Mouse (Mus musculus) cerebellum, adult 11 months (tissue): Measurements from ENCODE around the gene Abcb10.
A peak's percentile ranks its signal among the peaks of the same experiment; 100 is the strongest.
"Not testable (repeated sequence)": the region's sequence is repeated elsewhere in the genome, so short reads cannot be mapped to it uniquely, and the experiment has no call there.

Experiments
- DNase-seq: peaks from one replicate; pipeline ENCODE4 v3.0.0; 2022

The Abcb10 gene

DNA sequence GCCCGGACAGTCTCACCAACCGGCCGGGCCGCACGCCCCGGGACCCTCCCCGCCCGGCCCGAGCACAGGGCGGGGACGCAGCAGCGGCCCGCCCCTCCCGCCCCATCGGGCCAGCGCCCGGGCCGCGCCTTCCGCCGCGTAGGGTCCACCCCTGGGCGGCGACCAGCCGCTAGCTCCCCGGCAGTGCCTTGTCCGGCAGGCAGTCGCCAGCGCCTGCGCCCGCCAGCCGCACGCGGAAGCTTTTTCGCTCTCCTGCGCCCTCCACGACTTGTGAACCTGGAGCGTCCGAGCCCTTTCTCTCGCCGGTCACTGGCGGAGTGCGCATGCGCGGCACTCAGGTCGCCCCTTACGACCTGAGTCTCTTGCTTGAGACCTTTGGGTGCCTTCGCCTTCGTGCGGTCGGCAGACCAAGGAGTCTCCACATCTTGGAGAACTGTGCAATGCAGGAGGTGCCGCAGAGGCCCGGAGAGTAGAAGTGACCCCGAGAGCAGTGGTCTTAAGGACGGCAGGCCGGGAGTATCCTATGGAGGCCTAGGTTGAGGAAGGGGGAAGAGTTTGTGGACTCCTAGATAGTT, at the start of gene Abcb10:
Gene Abcb10 (minus strand): TSS at position 297 of the 575 bp plus-strand sequence.
- DNase-seq: peak; percentile 88

DNA sequence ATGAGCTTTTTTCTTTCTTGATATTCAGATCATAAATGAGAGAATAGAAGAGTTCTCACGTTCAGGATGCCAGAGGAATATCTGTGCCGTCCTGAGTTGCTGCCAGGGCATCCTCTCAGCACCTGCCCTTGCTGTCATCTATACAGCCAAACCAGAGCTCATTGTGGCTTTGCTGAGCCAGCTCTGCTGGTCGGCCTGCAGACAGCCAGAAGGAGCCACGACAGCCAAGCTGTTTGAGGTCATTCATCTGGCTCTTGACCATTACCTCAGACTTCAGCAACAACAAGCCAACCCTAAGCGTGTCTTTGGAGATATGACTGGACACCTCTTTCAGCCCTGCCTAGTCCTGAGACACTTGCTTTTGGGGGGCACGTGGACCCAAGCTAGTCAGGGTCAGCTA, 44.9 kb upstream of the Abcb10 start:
- DNase-seq: peak; percentile 43

DNA sequence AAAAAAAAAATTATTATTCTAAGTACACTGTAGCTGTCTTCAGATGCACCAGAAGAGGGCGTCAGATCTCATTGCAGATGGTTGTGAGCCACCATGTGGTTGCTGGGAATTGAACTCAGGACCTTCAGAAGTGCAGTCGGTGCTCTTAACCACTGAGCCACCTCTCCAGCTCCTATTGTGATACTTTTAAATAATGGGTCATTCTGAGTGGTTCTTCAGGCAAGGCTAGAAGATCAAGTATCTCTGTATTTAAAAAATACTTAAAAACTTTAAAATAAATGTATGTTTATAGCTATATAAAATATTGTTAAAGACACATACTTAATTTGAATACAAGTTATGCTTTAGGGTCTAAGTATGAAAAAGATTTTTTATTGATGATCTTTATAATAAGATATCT, 43.3 kb upstream of the Abcb10 start:
- DNase-seq: not testable (repeated sequence)

DNA sequence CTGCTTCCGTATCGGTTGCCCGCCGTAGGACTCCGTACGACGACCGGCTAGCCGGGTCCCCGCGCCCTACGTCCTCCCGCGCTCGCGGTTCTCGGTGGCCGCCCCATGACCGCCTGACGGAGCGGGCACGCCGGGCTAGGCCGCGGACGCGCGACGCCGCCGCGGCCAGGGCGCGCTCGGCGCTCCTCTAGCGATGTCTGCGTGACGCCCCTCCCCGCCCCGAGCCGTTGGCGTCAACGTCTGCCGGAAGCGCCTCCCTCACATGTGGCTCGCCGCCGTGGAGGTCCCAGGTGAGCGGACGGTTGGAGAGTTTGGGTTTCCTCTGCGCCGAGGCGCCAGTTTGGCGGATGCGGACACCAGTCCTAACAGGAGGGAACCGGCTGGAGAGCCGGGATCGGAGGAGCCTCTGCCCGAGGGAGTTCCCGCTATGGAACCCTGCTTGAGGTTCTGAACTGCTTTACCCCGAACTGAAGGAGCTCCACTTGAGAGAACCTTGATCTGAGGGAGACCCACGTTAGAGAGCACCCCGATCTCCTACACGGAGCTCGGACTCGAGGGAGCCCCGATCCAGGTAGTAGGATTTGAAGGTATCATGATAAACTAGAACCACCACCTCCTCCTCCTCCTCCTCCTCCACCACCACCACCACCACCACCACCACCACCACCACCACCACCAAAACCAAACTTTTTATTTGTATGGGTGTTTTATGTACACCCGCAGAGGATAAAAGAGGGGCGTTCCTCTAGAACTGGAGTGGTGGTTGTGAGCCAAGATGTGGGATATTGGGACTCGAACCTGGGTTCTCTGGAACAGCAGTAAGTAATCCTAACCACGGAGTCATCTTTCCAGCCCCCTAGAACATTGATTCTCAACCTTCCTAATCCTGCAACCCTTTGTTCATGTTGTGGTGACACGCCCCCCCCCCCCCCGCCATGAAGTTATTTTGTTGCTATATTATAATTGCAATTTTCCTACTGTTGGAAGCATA, 38.6 kb upstream of the Abcb10 start, which contains the start of the genes Taf5l and Urb2:
Gene Taf5l (minus strand): TSS at position 161 of the 991 bp plus-strand sequence.
Gene Urb2 (plus strand): TSS at position 272 of the 991 bp plus-strand sequence.
- DNase-seq: peak; percentile 91

DNA sequence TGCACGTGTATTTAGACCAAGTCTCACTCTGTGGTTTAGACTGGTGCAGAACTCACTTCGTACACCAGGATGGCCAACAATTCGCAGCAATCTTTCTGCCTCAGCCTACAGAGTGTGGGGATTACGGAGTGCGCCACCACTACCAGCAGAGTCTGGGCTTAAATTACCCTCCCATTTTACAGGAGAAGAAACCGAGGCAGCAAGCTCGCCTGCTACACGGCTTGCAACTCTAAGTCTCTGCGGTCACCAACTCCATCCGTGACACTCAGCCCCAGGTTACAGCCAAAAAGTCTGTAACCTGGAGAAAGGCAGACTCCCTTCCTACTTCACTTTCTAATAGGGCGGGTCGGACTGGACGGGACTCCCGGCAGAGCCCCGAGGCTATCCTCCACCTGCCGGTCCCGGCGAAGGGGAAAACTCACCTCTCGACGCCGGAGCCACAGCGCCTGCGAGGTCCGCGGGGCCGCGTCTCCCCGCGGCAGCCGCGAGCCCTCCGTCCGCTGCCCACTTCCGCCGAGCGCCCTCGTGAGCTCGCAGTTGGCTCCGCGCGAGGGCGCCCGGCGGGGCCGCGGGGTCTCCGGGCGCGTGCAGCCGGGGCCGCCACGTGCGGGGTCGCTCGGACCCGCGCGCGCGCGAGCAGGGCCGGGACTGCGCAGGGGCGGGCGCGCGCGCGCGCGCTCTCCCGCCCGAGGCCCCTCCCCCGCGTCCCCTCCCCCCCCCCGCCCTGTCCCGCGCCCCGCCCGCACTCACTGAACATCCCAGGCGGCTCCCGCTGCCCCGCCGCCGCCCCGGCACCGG, 37.7 kb upstream of the Abcb10 start:
- DNase-seq: no peak

DNA sequence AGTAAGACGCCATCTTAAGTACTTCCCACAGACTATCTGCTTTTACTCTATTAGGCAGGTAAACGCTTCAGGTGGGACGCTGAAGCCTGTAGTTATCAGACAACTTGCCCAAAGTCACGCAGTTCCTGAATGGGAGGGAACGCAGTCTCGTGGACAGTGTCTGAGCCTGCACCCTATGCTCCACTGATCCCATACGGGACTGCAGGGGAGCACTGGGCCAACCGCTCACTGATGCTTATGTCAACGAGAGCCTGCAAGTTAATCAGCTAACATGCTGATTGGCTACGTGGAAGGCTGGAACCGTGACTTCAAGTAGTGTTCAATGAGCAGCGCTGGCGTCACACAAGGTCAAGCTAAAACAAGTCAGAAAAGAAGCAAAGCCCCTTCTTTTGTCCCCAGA, 36.9 kb upstream of the Abcb10 start:
- DNase-seq: no peak

DNA sequence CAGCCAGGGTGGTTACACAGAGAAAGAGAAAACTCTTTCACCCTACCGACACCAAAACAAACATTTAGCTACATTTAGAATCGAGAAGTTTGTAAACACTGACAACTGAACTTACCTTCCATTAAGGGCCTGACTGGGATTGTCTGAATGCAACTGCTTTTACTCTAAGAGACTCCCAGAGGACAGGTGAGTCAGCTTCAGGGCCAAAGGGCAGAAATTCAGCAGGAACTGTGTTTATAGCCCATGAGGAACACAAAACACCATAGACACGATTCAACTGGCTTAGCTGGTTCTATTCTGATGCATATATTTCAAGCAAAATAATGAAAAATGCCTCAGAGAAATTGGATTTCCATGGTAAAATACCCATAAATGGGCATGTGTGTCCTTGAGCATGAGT, 31.8 kb upstream of the Abcb10 start:
- no peak for DNase-seq

DNA sequence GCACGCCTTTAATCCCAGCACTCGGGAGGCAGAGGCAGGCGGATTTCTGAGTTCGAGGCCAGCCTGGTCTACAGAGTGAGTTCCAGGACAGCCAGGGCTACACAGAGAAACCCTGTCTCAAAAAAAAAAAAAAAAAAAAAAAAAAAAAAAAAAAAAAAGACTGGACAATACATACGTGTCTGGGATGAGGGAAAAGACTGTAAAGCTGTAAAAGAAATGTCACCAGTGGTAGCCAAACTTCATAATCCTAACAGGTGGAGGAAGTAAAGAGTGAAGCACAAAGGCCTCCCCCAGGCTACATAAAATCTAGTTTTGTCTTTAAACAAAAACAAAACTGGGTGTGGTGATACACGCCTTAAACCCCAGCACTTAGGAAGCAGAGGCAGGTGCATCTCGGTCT, 31.4 kb upstream of the Abcb10 start:
- DNase-seq: not testable (repeated sequence)

DNA sequence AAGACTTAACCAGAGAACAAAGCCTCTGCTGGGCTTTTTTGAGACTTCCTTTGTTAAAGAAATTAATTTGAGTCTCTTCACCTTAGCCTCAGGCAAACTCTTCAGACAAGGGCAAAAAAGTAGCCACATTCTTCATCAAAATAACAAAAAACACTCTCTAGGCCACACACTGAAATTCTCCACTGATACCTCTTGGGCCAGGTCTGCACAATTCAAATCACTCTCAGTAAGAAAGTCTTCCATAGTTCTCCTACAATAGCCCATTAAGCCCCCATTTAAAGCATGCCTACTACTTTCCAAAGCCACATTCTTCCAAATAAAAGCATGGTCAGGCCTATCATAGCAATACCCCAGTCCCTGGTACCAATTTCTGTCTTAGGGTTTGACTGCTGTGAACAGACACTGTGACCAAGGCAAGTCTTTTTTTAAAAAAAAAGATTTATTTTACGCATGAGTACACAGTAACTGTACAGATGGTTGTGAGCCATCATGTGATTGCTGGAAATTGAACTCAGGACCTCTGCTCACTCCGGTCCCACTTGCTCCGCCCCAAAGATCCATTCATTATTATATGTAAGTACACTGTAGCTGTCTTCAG, 29.2 kb upstream of the Abcb10 start:
- DNase-seq: no peak

DNA sequence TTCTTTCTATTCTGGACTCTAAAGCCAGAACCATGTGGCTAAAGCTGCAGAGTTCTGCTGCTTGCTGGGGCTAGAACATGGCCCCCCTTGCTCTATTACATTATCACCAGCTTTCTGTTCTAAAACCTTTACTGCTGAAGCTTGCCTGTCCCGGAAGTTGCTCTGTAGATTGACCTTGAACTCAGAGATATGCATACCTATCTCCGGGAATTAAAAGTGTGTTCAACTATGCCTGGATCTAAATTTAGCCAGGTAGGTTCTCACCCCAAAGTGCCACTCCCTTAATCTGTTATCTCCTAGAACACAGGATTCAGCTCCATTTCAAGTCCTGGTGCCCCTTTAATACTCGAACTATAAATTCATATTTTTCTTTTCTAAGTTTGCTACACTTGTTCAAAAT, 28.7 kb upstream of the Abcb10 start:
- no peak for DNase-seq

DNA sequence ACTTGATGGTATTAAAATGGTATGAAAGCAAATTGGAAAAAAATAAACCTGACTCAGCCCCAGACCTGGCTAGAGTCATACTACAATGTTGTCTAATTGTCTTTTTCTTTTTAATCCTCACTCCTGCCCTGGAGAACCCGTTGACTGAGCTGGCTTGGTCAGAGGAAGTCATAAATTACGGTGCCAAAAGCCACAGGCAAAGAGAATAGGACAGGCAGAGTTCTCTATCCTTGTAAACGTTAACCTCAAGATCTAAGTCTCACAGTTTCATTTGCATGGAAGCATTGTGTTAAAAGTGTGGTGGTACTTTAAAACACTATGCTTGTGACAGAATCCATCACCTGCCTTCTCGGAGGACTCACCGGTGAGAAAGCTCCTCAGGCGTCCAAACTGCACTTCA, 24.9 kb upstream of the Abcb10 start:
- no peak for DNase-seq

DNA sequence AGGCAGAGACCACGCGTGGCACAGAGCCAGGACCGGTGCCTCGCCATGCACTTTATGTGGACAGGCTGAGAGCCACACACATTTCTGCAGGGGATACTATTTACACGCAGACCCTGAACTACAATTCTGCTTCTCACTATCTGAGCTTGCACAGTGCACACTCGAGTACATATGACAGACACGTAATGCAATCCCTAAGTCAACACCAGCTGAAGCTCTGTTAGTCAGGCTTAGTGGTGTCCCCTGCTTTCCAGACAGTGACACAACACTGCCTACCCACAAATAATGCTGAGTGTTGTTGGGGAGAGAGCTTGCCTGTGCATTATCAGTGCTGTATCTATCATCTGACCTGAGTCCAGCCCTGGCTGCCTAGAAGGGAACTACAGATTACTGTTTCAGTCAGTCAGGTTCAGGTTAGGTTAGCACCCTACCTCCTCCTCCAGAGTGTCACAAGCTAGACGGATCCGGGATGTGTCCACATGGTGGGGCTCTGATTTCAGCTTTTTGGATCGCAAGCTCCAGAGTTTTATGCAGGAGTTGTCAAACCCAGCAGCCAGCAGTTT, 19.7 kb upstream of the Abcb10 start:
- DNase-seq: no peak

DNA sequence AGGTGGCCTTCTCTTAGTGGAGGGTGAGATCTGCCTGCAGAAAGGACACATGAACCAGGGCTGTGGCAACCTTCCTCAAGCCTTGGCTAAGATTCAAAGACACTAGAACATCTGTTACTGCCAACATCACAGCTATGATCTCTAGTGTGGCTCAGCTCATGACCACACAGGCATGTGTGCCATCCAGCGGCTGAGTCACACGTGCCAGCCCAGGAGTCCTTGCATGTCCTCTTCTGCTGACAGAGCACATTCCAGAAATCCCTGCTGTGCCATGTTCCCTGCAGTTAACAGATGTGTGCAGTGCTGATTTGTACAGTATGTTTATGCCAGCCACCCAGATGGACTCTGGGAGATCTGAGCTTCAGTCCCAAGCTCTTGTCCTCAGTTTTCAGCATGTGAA, 16.6 kb upstream of the Abcb10 start:
- DNase-seq: no peak

DNA sequence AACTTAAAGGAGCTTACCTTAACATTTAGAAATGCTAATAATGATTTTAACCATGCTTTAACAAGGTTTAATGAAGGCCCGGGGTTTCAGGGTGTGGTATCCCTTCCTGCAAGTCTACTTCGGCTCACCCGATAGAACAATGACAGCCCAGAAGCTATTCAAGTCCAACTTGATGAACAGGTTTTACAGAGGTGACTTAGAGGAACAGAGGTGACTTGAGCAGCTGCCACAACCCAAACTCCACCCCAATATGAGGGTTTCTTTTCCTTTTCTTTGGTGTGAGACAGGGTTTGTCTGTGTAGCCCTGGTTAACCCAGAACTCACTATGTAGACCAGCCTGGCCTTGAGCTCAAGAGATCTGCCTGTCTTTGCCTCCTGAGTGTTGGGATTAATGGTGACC, 11.1 kb upstream of the Abcb10 start:
- no peak for DNase-seq

DNA sequence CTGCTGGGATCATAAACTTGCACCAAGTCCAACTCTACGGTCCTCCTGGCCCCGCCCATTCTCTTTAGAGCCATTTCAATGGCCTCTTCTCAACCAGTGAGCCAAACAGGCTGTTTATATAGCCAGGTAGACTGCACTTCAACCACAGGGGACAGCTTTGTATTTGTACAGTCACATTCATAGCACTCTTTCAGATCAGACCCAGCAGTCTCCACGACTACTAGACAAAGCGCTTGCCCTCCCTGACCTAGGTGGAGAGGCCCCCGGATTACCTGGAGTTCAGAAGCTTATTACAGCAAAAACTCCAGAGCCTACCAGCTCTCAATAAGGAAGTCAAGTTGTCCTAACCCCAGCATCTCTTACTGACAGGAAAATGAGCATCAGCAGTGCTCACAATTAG, 10.7 kb upstream of the Abcb10 start:
- no peak for DNase-seq

DNA sequence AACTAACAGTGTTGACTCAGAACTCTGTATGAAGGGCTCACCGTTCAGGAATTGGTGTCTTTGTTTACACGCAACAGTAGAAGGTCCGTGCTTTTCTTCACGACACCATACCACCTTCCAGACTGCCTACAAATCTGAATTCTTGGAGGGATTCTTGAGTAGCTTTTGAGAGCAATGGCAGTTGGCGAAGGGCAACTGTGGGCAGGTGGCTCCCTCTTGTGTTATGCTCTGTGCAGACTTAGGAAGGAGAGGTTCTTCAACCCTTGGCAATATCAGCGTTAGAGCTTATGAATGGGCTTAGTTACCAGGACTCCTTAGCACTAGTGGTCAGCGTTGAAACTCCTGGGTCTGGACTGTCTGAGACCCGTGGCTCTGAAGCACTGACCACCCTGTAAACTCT, 9.7 kb upstream of the Abcb10 start:
- DNase-seq: no peak

DNA sequence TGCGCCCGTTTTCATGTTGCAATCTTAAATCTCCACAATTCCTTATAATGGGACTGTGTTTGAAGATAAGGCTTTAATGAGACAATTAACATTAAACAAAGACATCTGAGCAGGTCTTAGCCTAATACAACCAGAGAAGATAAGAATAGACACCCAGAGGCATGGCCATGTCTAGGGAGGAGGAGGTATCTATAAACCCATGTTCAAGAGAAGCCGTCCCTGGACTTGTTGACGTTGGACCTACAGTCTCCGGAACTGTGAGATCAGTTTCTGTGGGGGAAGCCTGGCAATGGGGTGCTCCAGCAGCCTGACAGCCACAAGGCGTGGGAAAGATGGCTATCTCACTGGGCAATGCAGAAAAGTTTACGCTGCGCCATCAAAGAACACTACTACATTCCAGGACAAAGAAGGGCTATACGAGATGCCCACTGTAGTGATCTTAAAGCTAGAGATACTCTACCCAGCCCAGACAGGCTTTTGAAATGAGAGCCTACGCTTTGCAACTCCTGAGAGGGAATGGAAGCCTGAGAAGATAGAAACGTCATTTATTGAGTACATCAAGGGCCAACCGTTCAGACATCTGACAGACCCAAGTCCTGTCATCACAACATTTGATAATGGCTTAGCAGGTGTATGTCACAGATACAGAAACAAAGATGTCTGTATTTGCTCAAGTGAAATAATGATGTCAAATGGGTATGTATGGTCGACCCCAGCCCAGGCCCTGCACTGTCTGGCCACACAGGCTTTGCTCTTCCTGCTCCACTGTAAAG, 7.5 kb upstream of the Abcb10 start:
- DNase-seq: no peak

DNA sequence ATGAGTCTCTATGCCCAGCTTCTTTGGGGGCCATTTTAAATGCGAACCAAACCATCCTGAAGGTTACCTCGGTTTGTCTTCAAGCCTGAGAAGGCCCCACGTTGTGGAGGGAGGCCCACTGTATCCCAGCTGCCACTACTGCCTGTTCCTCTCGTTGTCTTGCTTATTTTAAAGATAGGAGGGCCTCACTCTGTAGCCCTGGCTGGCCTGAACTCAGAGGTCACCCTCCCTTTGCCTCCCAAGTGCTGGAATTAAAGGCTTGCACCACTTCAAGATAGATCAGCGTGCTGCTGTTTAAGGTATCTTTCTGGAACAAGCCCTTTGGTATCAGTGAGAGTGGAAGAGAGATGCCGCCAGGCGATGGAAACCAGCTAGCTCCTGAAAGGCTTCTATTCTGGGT, 6.2 kb upstream of the Abcb10 start:
- no peak for DNase-seq

DNA sequence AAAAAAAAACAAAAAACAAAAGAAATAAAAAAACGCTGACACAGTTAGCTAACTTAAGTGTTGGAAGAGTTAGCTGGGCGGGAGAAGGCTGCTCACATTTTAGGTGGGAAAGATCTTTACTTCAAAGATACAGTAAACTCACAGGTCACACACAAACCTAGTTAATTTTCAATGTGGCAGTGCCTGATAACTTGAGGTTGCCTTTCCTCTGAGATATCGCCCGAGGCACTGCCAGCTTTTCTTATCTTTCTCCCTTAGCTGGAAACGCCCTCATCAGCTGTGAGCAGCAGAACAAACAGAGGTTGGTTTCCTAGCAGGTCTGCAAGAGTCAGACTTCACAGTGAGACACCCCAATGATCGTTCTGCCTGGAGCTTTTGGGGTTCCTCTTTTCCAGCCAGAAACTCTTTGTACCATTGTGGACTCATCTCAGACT, 5.7 kb upstream of the Abcb10 start:
- no peak for DNase-seq

DNA sequence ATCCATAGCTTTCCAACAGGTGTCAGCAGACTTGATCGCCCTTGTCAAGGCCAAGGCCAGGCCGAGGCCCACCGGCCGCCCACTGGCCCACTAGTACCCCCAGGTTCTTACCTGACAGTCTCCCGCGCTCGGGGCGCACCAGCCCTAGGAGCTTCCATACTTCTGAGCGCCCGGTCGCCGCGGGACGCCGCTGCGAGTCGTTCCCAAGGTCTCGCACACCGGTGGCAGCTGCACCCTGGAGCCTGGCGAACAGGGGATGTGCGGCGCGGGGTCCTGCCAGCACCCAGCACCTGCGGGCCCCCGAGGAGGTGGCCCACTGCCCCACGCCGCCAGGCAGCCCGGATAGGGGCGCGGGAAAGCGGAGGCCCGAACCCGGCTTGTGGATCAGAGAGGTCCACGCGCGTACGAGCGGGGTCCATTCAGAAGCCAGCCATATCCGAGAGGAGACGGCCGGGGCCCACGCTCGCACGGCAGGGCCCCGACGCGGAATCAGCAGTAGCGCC, 580 bp downstream of the Abcb10 start:
- DNase-seq: peak; percentile 44

DNA sequence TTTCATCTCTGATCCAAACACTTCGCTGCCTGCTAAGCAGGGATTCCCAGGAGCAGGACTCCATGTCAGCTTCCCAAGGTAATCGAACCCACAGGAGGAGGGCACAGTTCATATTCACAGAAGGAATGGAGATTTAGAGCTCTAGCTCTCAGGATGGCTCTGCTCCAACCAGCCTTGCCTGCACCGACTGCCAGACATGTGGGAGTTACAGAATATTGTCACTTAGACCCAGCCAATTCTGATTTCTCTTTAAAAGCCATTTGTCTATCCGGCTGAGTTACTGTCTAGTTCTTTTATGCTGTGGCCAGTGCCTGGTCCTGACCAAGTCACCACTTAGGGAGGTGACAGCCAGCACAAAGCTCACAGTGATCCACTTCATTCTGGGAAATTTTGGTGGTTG, 1.2 kb downstream of the Abcb10 start:
- DNase-seq: no peak

DNA sequence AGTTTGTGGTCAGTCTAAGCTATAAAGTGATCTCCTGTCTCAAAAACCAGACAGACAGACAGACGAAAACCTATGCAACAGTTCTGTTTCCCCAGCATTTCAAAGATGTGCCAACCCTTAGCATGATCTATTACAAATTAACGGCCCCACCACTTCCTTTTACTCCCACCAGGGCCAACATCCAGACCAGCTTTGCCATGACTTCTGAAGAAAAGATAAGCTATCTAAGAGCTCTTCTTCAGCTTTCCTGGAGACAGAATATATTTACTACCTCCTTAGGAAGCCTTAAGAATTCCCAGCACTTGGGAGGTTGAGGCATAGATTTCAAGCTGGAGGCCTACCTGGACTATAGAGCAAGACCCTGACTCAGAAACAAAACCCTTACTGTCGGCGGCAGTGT, 2.7 kb downstream of the Abcb10 start:
- no peak for DNase-seq
